Mouse (Mus musculus): Measurements from ENCODE around the gene Sugct.

DNA sequence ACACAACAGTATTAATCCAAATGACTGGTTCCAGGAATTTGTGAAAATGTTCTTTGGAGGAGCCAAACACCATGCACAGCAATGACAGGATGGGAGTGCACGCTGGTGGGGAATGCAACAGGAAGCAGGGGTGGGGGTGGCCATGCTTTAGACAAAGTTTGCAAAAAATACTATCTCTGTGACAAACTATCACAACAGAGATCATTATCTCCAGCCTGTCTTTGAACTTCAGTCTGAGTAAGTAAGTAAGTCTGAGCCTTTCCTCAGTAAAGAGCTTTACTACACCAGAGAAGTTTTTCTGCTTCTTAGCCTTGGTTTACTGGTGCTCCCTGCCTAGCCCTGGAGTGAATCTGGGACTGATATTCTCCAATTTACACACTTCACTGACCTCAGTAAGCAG, 664.6 kb downstream of the Sugct start:
- no peak for TF ChIP-seq TAL1 (IDR thresholded peaks at IDR 0.05; ENCODE audit: low read length)
- TF ChIP-seq GATA1 (IDR thresholded peaks at IDR 0.05; ENCODE audit: low read length) = no peak
